Mouse (Mus musculus): ENCODE measurements around the gene Nol7. TPM values are rescaled to one million over a fixed set of nuclear protein-coding genes. Genes with fewer than 3 reads are reported as not detected.

Gene Nol7
- polyA plus RNA-seq (2012; rRNA removed): 109 and 124 TPM in 2 replicates

DNA sequence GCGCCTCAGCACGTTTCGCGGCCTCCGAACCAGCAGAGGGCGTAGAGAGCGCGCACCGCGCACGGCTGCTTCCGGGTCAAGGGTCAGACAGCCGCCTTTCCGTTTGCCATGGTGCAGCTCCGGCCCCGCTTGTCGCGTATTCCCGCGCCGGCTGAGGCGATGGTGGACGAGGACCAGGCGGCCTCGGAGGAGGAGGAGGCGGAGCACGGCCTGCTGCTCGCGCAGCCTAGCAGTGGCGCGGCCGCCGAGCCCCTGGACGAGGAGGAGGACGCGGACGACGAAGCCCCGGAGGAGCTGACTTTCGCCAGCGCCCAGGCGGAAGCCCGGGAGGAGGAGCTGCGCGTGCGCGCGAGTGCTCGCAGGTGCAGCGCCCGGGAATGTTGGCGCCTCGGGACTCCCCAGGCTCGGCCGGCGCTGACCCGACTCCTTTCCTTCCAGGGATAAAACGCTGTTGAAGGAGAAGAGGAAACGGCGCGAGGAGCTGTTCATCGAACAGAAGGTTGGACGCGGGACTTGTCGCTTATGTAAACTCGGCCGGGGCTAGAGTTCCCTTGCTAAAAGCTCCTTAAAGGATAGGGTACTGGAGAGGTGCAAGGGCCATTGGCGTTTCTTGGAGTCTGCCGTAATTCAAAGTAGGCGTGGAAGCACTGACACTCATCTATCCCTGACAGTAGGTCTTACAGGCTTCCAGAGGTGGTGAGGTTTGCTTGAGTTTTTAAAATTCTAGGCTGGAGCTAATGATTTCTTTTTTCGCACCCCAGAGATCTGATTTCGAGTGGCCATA is at the start of gene Nol7:
Nol7 (plus strand) TSS at position 94 of the 784 bp plus-strand sequence.

DNA sequence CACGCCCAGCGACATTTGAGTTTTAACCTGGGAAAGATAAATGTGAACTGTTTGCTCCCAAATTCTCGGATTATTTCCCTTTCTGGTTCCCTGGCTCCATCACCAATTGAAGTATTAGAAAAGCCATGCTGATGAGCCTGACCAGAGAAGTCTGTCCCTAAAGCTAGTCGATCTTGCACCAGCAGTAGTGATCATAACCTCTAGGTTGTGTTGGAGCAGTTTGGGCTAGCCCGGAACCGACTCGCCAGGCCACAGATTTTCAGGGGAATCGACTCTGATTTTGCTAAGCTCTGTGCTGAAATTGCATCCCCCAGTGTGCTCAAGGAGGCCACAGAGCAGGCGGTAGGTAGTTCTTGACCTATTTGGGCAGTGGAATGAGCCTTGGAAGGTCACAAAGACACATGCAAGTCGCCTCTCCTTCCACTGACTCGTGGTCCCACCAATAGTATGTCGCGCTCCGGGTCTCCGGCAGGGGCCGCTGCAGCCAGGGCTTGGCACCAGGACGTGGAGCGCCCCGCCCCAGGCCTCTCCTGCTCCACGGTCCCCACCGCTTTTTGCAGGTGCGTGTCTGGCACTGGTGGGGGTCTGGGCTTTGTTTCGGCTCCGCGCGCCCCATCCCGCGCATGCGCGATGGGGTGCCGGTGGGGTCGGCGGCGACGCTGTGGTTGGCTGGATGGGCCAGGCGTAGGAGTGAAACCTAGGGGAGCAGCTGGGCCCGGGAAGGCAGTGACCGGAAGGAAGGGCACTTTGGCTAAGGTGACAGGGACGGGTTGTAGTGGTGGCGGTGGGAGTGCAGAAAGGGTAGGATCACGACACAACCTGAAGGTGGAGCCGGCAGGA is 33.0 kb upstream of the Nol7 start, which contains the start of gene Sirt5:
Sirt5 (plus strand) TSS at position 512 of the 840 bp plus-strand sequence.

Other genes starting within 250 kb of the Nol7 start
- 40.2 TPM in 2 replicates for gene Tbc1d7, start 226.9 kb upstream of the Nol7 start, polyA plus RNA-seq (2012; rRNA removed)
- 5.6 and 6.1 TPM in 2 replicates for gene Gfod1, start 94.2 kb upstream of the Nol7 start, polyA plus RNA-seq (2012; rRNA removed)
- 27.1 and 31.3 TPM in 2 replicates for gene Sirt5, start 32.9 kb upstream of the Nol7 start, polyA plus RNA-seq (2012; rRNA removed)
- 44.6 and 54.7 TPM in 2 replicates for gene Ranbp9, start 82.9 kb downstream of the Nol7 start, polyA plus RNA-seq (2012; rRNA removed)
- 9.7 and 11.8 TPM in 2 replicates for gene Mcur1, start 161.8 kb downstream of the Nol7 start, polyA plus RNA-seq (2012; rRNA removed)
- 19.5 and 22.1 TPM in 2 replicates for gene Rnf182, start 217.3 kb downstream of the Nol7 start, polyA plus RNA-seq (2012; rRNA removed)